Mouse (Mus musculus) hindbrain, embryonic 14.5 days (tissue): Measurements from ENCODE around the gene Eipr1. TPM values are rescaled to one million over a fixed set of nuclear protein-coding genes. Genes with fewer than 3 reads are reported as not detected.

Experiments used
- ATAC-seq: fragments of 200-750 bp; cut with Nextera tagmentation; 2 replicates; pipeline ENCODE4 v1.8.0; 2017; ENCODE audit warnings: moderate number of reproducible peaks, mild to moderate bottlenecking, moderate TSS enrichment, moderate library complexity; ENCODE audit not compliant: low FRiP score
- DNase-seq: peaks from one replicate; pipeline ENCODE4 v3.0.0-alpha.2; 2015; ENCODE audit warnings: low spot score
- H3K27ac ChIP-seq: fragments of 300-500 bp; sonication (generic); 2 replicates; pipeline ENCODE4 v1.5.1; 2014; ENCODE audit warnings: mild to moderate bottlenecking, moderate library complexity
- H3K27me3 ChIP-seq: fragments of 300-500 bp; sonication (generic); 2 replicates; pipeline ENCODE4 v1.6.1; 2014; ENCODE audit warnings: mild to moderate bottlenecking, low read length, mixed read lengths; ENCODE audit not compliant: control insufficient read depth, insufficient read depth
- H3K36me3 ChIP-seq: fragments of 300-500 bp; sonication (generic); replicated peaks from 2 replicates; pipeline ENCODE4 v1.6.1; 2014; ENCODE audit not compliant: control insufficient read depth, insufficient read depth
- H3K4me1 ChIP-seq: fragments of 300-500 bp; sonication (generic); replicated peaks from 2 replicates; pipeline ENCODE4 v1.6.1; 2014; ENCODE audit warnings: antibody characterized with exemption, low read length, mixed read lengths; ENCODE audit not compliant: control insufficient read depth, insufficient read depth
- H3K4me2 ChIP-seq: fragments of 300-500 bp; sonication (generic); replicated peaks from 2 replicates; pipeline ENCODE4 v1.6.1; 2014; ENCODE audit warnings: mild to moderate bottlenecking, moderate library complexity
- H3K4me3 ChIP-seq: fragments of 300-500 bp; sonication (generic); replicated peaks from 2 replicates; pipeline ENCODE4 v1.5.1; 2014; ENCODE audit warnings: mild to moderate bottlenecking, low read length
- H3K9ac ChIP-seq: fragments of 300-500 bp; sonication (generic); 2 replicates; pipeline ENCODE4 v1.6.1; 2014
- H3K9me3 ChIP-seq: fragments of 300-500 bp; sonication (generic); 2 replicates; pipeline ENCODE4 v1.6.1; 2016; ENCODE audit warnings: low read length; ENCODE audit not compliant: control insufficient read depth
- whole genome bisulfite sequencing: fragments of 180-500 bp; shearing (Covaris S2); extraction: QIAGEN DNeasy Blood & Tissue Kit; methylation state at CpG from one replicate; pipeline ENCODE4 v1.1.7; 2014; 5-methylcytosine and 5-hydroxymethylcytosine counted together
- polyA plus RNA-seq: library from polyadenylated mRNA; unstranded; fragments of >200 nt; fragmentation: Nextera tagmentation; extraction: Ambion mirVana; gene quantifications from 2 replicates; pipeline ENCODE4 v1.2.1, GENCODE M21; 2014

Gene Eipr1
- polyA plus RNA-seq, 1 experiment from 2014 or later, result 75.3 TPM

DNA sequence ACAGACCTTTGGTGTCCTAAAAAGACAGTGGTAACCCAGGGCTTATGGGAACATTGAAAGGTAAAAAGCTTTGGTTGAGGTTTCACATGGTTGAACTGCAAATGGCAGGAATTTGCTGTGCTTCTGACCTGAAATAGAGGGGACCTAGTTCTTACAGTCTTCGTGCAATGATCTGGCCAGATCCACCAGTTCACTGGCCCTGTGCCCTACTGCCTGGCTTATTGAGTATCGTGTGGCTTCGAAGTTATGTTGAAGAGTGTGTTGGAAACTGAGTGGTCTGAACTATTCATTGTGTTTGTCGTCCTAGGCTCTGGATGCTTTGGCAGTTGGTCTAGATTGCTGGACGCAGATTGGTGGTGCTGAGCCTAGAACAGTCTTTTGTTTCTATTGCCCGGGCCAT lies 34.7 kb downstream of the Eipr1 start:
- Histone ChIP-seq H3K4me1 (peaks cover 27% of the 10 kb centered on the region), H3K4me3 (no peak overlapping the region), H3K9me3 (no peaks in the 10 kb centered on the region), H3K27ac (no peak overlapping the region), H3K36me3 (no peaks in the 10 kb centered on the region), H3K4me2 (no peak overlapping the region), H3K27me3 (no peaks in the 10 kb centered on the region), H3K9ac (no peak overlapping the region)
- 91% methylated on average over 6 of the region's 6 CpGs for WGBS
- no peak for DNase-seq
- ATAC-seq, result no peak

DNA sequence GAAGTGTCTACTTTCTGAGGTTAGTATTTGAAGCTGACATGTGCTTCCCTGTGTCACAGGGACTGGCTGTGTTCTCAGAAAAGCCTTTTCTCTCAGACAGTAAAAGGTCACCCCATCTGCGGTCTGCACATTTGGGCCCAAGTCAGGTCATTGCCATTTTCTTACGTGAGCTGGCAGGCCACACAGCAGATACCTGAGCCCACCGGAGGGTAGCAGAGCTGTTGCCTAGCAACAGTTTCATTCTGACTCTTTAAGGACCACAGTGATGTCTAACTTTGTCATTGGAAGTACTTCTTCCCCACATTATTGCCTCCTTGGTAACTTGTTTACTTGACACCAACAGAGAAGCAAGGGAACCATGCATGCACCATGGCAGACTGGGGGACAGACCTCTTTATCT lies 41.0 kb downstream of the Eipr1 start:
- no peak overlapping the region for H3K27ac ChIP-seq

DNA sequence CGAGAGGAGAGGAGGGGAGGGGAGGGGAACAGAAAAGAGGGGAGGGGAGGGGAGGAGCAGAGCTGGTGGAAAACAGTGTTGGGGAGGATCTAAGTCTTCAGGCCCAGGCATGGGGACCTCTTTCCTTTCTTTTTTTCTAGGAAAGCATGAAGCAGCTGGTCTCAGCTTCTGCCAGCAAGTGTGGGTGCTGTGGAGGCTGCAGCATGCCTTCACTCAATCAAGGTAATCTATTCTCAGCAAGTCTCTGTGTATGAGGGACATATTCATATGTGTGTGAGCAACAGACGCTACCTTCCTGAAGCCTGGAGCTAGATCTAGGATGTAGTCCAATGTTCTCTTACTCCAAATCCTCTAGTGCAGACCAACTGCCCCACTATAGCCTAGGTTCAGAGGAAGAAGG lies 42.1 kb downstream of the Eipr1 start:
- 56% methylated on average over 2 of the region's 2 CpGs for WGBS
- Histone ChIP-seq H3K4me3 (no peak overlapping the region), H3K27me3 (no peaks in the 10 kb centered on the region), H3K4me2 (no peak overlapping the region), H3K9me3 (no peaks in the 10 kb centered on the region), H3K9ac (no peak overlapping the region), H3K36me3 (no peaks in the 10 kb centered on the region), H3K4me1 (peaks cover 12% of the 10 kb centered on the region; the same call in 1 of the 2 replicates), H3K27ac (no peak overlapping the region)
- DNase-seq (no peak), ATAC-seq (no peak)

More for the DNA sequence above, 41.0 kb downstream of the Eipr1 start:
- no peak for ATAC-seq
- no peak overlapping the region for H3K4me2 ChIP-seq
- no peak overlapping the region for H3K4me3 ChIP-seq
- no peaks in the 10 kb centered on the region for H3K36me3 ChIP-seq
- H3K9me3 ChIP-seq, result no peaks in the 10 kb centered on the region
- H3K27me3 ChIP-seq, result no peaks in the 10 kb centered on the region
- no peak for DNase-seq
- 49% methylated on average over 3 of the region's 3 CpGs for WGBS
- H3K4me1 ChIP-seq, result peaks cover 12% of the 10 kb centered on the region; the same call in 1 of the 2 replicates
- no peak overlapping the region for H3K9ac ChIP-seq

GRCm38 (mm10) chr12:28795041-28795440 lies 43.4 kb downstream of the Eipr1 start:
- H3K36me3 ChIP-seq, result no peaks in the 10 kb centered on the region
- no peak for ATAC-seq
- H3K9ac ChIP-seq, result no peak overlapping the region
- H3K4me2 ChIP-seq, result no peak overlapping the region
- no peak overlapping the region for H3K4me3 ChIP-seq
- H3K27me3 ChIP-seq, result no peaks in the 10 kb centered on the region
- peaks cover 19% of the 10 kb centered on the region for H3K4me1 ChIP-seq
- no peaks in the 10 kb centered on the region for H3K9me3 ChIP-seq
- WGBS, result 72% methylated on average over 3 of the region's 3 CpGs
- no peak for DNase-seq
- no peak overlapping the region for H3K27ac ChIP-seq

DNA sequence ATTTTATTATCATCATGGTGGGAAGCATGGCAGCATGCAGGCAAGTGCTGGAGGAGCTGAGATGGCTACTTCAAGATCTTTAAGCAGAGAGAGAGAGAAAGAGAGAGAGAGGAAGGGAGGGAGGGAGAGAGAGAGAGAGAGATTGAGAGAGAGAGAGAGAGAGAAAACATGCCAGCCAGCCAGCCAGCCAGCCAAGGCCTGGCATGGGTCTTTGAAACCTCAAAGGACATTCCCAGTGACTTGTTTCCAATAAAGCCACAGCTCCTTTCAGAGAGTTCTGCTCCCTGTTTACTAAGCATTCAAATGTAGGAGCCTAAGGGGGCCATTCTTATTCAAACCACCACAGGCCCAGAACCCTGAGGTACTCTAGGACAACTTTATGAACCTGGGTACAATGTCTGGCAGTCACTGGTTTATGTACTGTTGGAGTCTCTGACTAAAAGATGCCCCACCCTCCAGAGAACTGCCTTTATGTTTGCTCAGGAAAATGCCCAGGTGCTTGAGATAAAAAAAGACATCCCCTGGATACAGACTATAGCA lies 45.3 kb downstream of the Eipr1 start:
- no peaks in the 10 kb centered on the region for H3K27me3 ChIP-seq
- H3K36me3 ChIP-seq, result no peaks in the 10 kb centered on the region
- H3K9ac ChIP-seq, result no peak overlapping the region
- no peak overlapping the region for H3K4me2 ChIP-seq
- DNase-seq (no peak), ATAC-seq (no peak)
- H3K4me1 ChIP-seq, result peaks cover 30% of the 10 kb centered on the region
- H3K4me3 ChIP-seq, result no peak overlapping the region
- H3K27ac ChIP-seq, result peak overlapping the region; percentile 7; the same call in 1 of the 2 replicates
- no peaks in the 10 kb centered on the region for H3K9me3 ChIP-seq

GRCm38 (mm10) chr12:28799798-28800411 lies 48.3 kb downstream of the Eipr1 start:
- ATAC-seq (peak; percentile 68), DNase-seq (no peak)
- Histone ChIP-seq H3K27ac (peak overlapping the region; percentile 73), H3K4me1 (peaks cover 34% of the 10 kb centered on the region), H3K27me3 (no peaks in the 10 kb centered on the region), H3K36me3 (no peaks in the 10 kb centered on the region), H3K4me3 (no peak overlapping the region), H3K9ac (0 out of 2 replicates have a peak overlapping the region, but pooled peaks have one; percentile 24), H3K4me2 (no peak overlapping the region), H3K9me3 (no peaks in the 10 kb centered on the region)
- 47% methylated on average over 11 of the region's 11 CpGs for WGBS

- DNase-seq, result no peak
- ATAC-seq, result no peak
- Histone ChIP-seq H3K9me3 (no peaks in the 10 kb centered on the region), H3K4me3 (no peak overlapping the region), H3K4me1 (peaks cover 39% of the 10 kb centered on the region), H3K4me2 (no peak overlapping the region), H3K36me3 (no peaks in the 10 kb centered on the region), H3K27ac (peak overlapping the region; percentile 73), H3K27me3 (no peaks in the 10 kb centered on the region), H3K9ac (0 out of 2 replicates have a peak overlapping the region, but pooled peaks have one; percentile 24)
- WGBS, result 62% methylated on average over 4 of the region's 4 CpGs
Observed at GRCm38 (mm10) chr12:28800423-28800822, 48.8 kb downstream of the Eipr1 start.

GRCm38 (mm10) chr12:28800891-28801290 lies 49.3 kb downstream of the Eipr1 start:
- 90% methylated on average over 3 of the region's 3 CpGs for WGBS
- peaks cover 40% of the 10 kb centered on the region for H3K4me1 ChIP-seq
- no peak overlapping the region; the same call in 1 of the 2 replicates for H3K27ac ChIP-seq

GRCm38 (mm10) chr12:28801731-28802130 lies 50.1 kb downstream of the Eipr1 start:
- Histone ChIP-seq H3K4me3 (no peak overlapping the region), H3K27me3 (no peaks in the 10 kb centered on the region), H3K27ac (no peak overlapping the region), H3K36me3 (no peaks in the 10 kb centered on the region), H3K4me1 (peaks cover 36% of the 10 kb centered on the region), H3K9ac (no peak overlapping the region), H3K4me2 (no peak overlapping the region), H3K9me3 (no peaks in the 10 kb centered on the region)
- ATAC-seq (no peak), DNase-seq (no peak)
- 72% methylated on average over 6 of the region's 6 CpGs for WGBS

More at GRCm38 (mm10) chr12:28800891-28801290, 49.3 kb downstream of the Eipr1 start:
- H3K4me3 ChIP-seq, result no peak overlapping the region
- DNase-seq, result no peak
- H3K9me3 ChIP-seq, result no peaks in the 10 kb centered on the region
- no peaks in the 10 kb centered on the region for H3K27me3 ChIP-seq
- no peak for ATAC-seq
- H3K4me2 ChIP-seq, result no peak overlapping the region
- no peaks in the 10 kb centered on the region for H3K36me3 ChIP-seq
- 0 out of 2 replicates have a peak overlapping the region, but pooled peaks have one; percentile 24 for H3K9ac ChIP-seq
